Mouse (Mus musculus): ENCODE measurements at regions not wholly inside any gene's neighbourhood (a gene's known extent, or its start where the extent isn't known, plus 50 kb on each side); places are given as distances from the start of the nearest gene placed in this dataset.
A peak's percentile ranks its signal among the peaks of the same experiment; 100 is the strongest.

DNA sequence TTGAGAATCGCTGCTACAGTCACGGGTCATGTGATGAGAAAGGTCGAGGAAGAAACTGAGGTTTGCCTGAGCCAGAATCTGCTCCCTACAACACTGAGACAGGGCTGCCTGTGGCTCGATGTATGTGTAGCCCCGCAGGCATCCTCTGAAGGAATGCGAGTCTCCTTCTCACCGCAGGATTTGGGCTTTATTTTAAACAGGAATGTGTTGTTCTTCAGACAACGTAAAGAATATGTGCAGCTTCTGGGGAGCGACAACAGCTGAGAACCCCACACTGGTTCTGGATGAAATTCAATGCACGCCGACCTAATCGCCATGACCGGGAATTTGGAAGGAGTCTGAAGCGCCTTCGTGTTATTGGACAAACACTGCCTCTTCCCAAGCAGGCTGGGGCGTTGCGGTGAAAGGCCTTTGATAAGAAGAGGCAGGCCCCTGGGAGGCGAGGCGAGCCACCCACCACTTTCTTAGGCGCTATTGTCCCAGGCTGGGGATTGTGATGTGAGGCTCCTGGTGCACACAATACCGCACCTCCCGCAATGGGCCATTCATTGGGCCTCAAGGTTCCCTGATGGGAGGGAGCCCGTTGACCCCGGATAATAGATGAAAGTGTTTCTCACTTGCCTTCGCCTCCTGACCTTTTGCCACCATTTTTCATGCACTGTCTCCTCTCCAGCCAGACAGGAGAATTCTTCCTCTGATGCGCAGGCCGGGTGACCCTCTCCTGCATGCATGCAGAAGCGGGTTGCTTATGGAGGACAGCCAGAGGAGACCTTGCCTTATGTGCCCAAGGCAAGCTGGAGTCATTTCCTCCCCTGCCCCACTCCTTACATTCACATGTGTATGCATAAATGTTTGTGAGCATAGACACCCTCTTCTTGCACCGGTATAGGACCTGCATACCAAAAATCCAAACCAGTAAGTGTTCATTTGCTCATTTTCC, 247.6 kb downstream of the Mycn start:
- DNase-seq, result no peak

DNA sequence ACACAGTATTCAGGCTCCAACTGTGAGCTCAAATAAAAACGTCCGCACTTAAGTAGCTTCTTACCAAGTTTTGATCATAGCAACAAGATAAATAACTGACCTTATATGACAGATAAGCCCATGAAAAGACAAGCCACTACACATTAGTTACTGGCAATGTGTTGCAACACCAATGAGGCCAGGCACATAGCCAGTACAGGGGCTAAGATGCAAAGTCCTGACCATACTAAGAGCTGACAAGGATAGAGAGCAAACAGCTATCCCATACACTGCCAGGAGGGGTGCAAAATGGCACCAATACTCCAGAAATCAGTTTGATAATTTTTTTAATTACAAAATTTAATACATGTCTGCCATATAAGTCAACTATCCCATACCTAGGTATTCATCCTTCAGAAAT, 254.3 kb downstream of the Mycn start:
- DNase-seq, result no peak

DNA sequence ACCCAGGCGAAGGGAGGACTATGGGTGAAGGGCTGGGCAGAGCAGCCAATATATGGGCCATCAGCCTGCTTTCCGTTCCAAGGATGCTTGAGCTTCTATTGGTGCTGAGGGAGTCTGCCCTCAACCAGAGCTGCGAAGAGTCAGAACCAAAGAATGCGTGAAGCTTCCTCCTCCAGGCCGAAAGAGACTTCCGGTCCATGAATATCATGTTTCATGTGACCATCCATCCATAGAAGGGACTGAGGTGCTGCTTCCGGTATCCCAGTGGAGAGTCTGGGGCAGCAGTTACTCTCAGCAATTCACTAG, 256.5 kb downstream of the Mycn start:
- DNase-seq, result no peak

DNA sequence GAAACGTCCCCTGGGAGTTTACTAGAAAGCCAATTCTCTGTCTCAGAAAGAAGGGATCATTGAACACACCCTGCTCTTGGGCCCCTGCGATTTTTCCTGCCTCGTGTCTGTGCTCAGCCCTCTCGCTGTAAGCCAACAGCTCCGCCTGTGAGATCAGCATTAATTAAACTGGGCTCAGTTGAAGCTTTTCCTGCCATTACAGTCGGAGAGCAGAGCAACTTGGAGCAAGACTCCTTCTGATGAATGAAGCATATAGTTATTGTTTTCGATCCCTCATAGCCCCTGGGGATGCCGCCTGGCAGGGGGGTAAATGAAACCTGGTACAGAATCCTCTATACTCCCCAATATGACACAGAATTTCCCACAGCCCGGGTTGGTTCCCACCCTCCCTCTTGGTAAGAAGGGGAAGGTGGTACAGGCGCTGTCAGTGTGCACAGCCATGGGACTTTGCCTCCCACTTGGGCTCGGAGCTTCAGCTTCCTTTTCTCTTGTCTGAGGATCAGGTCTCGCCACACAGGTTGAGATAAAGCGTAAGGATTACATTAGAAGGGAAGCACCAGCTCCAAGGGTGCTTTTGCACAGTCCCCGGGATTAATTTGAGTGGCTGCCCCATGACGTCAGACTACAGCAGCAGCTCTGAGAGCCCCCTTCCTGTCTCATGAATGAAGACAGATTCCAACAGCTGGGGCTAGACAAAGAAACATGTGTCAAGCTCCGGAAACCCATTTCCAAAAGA, 257.1 kb downstream of the Mycn start:
- DNase-seq, result no peak

DNA sequence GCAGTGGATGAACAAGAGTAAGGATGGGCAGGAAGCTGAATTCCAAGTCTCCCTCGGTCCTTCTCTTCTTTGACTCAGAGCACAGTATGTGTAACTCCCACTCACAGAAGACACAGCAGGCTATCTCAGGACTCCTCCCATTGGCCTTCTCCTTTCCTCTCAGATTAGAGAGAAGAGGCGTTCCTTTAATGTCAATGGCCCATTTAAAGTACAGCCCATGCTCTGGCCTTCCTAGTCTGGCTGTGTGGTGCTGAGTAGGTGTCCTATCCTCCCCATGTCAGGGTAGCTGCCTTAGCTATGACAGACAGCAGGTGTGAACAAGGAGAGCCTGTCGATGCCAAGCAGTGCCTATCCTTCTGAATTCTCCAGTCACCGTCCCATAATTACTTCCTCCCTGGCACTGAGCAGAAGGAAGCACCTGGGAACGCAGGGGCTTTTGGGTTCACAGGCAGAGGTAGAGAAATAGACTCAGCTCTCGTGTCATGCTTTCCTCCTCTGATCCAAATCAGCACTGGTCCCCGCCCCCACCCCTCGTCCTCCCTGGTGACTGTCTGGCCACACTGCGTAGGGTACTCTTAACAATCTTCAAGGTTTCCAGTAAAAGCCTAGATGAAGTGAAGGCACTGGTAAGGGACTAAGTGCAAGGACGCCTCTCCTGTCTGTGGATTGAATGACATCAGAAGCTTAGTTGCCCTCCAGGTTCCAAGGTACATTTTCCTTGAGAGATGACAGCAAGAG, 257.8 kb downstream of the Mycn start:
- no peak for DNase-seq

DNA sequence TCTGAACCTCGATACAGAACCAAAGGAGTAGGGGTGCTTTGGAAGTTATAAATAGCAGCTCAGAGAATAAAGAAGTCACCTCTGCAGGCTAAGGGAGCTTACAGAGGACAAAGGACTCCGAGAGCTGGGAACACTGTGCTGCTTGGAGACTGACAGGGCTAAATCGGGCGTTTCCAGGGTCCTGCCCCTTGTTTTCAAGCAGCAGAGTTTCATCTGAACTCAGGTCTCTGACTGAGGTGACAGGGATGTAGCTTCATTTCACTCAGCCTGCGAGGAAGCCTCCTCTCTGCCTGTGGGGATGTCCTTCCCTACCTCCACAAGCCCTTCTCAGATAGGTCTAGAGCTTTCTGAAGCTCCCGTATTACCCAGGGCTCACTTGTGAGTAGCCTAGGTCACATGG, 260.6 kb downstream of the Mycn start:
- DNase-seq, result no peak

DNA sequence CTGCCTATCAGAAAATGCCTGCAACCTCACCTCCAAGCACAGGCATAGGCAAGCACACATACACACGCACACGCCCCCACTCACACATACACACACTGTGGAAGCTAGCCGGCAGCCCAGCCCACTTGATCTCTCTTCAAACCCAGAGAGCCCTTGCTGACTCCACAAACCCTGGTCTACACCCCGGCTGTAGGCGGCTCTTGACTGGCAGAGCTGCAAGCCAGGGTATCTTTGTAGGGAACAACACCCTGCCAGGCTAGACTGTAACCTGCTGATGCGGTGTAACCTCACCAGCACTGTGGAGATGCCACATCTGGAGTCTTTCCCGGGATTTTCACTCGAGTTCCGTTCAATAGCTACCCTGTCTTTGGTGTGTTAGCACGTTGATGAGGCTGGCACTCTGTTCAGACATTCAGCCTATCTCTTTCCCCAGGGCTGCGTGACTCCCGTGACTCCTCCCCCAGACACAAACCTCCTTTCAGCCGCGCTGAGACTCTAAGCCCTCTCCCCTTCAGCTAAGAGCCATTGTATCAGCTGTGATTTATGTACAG, 261.3 kb downstream of the Mycn start:
- DNase-seq, result peak; percentile 8 to 55

DNA sequence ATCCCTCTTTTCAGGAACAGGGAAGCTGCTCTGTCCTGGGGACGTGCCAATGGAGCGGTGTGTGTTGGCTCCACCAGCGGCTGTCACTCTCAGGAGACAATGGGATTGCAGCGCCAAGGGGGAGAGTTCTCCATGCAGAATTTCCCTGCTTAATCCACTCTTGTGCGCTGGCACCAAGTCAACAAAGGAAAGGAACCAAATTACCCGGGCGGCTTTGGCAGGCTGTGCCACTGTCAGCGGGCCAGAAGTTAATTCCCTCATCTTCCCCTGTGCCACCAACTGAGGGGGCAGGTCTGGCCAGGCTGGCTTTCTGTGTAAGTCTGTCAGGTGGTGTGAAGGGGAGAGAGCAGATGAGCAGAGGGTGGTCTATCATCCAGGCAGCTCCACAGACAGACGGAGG, 265.0 kb downstream of the Mycn start:
- peak; percentile 46 to 61 for DNase-seq

DNA sequence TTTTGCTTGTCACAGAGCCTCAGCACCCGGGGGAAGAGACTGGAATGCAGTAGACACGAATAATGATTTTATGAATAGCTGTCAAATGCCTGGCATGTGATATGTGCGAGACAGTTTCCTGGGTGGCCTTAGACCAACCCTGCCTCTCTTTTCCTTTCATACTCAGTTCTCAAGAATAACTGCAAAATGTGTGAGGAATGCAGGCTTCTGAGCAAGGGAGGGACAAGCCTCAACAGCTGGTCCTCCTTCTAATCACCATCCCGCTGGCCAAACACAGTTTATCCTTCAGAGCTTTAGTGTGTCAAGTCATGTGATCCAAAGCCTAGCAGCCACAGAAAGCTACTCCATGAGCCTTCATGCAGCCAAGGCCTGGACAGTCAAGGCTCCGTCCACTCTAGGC, 271.8 kb downstream of the Mycn start:
- peak; percentile 55 to 79 for DNase-seq

DNA sequence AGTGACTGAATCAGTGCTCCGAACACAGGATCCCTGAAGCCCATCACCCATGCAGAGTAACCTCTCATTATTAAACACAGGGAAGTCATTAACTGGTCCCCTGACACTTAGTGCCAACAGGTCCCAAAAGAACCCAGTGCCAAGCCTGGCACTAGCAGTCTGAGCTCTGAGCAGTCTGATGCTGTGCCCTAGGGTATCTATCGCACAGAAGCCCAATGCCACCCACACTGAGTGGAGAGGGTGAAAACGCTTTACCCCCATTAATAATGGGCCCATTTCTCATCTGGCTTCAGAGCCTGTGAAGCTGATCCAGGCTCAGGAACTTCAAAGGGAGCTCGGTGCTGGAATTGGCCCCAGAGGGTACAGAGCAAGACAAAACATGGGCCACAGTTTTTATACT, 272.8 kb downstream of the Mycn start:
- DNase-seq, result no peak

DNA sequence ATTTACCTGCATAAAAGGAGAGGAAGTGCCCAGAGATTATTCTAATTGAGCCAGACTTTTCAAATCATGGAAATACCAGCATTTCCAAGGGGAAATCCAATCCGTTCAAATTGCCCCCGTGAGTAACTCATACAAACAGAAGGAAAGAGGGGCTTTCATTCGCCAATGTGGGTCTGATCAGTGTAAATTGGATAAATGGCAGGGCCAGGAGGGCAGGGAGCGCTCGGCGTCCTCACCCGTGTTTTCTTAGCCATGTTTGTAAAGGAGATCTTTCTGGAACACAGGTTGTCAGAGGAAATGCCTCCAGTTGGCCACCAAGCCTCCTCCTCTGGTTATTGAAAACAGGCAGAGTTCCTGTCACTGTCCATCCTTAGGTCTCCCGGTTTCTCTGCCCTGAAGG, 286.1 kb downstream of the Mycn start:
- no peak for DNase-seq

DNA sequence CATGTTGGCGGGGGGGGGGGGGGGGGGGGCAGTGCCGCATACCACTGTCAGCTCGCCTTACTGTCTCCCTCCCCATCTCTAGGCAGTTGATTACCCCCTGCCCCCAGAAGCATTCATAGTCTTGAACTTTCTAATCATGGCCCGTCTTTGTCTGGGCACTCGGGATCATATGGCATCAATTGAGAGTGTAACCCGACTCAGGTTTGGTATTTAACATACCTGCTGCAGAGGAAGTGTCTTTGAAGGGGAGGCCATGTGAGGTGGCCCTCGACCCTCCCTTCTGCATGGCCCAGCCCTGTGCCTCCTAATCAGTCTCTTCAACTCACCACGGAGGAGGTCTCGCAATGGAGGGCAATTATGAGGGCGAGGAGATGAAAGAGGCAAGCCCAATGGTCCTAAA, 286.5 kb downstream of the Mycn start:
- no peak for DNase-seq

DNA sequence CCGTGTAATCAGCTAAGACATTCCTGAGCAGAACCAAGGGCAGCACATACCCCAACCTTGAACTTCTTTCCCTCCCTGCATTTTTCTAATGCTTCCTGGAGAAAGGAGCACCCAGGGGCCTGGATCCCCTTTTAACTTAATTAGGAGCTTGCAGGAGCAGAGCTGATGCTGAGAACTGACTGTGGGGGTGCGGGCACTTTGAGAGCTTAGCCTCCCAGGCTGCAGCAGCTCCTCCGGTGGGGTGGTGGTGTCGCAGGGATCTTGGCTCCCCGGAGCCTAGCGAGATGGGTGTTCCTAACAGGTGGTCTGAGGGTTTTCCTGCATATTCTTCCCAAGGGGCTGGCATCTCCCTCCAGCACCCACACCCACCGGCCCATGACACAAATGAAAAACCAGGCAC, 289.4 kb downstream of the Mycn start:
- DNase-seq, result no peak

DNA sequence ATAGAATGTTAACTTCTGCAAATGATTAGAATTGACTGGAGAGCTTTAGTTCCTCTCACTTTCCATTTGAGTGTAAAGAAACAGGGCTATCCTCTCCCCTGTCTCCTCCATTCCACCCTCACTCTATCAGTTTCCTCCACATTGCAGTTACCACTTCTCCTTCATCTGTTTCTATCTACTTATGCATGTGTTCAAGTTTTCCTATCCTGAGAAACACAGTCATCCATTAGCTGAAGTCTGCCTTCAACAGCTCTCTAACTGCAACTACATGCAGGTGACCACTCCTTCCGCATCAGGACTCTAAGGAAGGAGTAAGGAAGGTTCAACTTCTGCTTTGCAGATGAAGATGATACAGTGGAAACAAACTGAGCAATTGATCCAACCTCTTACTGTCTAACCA, 291.4 kb downstream of the Mycn start:
- no peak for DNase-seq

DNA sequence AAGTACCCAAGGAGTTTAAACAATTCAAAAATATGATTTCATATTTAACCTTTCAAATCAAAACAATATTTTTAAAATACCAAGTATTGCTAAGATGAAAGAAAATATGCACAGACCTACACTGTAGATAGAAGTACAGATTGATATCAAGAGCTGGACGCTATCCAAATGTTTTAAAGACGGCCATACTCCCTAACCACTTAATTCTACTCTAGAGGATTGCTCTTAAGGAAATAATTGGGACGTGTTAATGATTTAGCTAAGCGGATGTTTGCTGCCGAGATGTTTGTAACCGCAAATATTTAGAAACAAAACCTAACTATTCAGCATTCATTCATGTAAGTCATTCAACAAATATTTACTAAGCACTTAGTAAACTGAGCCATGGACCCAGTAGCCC, 294.2 kb downstream of the Mycn start:
- DNase-seq, result no peak

DNA sequence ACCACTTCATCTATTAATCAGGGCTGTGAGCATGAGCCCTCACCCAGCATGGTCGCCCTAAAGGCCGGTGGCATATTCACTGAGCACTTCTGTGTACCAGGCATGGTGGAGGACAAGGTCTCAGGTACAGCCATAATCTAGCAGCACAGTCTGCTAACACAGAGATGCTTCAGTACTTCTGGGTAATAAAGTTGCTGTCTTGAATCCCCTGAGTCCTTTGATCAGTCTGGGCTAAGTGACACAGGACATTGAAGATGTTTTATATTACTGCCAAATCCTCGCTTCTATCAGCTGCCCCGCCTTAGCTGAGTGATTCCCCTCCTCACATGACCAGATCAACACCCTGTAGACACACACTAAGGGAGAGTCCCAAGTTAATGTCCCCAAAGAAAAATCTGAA, 296.5 kb downstream of the Mycn start:
- DNase-seq, result no peak

DNA sequence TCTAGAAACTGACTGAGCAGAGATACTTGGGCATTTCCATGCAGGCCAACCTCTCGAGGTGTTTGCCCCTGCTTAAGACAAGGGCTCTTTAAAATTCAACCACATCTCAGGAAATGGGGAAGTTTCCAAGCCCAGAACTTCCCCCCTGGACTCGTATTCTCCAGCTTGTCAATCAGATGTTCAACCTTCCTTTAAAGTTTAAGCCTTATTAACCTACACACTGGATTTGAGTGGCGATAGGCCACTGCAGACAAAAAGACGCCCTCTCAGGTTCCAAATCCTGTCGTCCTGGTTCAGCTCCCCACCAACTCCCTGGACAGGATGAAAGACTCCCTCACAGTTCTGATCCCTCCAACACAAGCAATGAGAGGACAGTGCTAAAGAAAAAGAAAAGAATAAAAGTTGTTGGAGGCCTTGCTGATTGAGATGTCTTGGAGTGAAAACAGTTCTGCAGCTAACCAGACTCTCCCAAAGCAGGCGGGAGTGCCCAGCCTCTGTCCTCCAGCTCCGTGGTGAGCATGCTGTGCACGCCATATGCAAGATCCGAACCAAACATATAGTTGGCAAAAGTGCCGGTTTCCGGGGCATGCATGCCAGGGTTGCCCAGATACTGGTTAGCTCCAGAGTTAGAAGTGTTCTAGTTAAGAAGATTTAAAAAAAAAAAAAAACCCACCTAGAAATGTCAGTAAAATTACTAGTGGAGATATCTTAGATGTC, 298.3 kb downstream of the Mycn start:
- no peak for DNase-seq

DNA sequence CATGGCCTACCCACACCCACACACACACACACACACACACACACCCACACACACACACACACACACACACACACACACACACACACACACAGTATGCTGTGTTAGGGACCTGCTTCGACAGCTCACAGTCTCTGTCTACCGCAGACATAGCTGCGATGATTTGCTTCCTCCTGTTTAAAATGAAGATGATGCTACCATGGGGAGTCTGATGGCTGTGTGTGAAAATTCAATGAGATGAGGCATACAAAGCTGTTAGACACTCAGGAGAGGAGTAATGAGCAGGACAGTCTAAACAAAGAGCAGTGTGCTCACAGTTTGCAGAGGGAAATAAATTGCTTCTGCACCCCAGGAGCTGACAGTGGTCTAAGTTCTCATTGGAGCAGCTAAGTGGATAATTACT, 306.4 kb downstream of the Mycn start:
- DNase-seq, result no peak

DNA sequence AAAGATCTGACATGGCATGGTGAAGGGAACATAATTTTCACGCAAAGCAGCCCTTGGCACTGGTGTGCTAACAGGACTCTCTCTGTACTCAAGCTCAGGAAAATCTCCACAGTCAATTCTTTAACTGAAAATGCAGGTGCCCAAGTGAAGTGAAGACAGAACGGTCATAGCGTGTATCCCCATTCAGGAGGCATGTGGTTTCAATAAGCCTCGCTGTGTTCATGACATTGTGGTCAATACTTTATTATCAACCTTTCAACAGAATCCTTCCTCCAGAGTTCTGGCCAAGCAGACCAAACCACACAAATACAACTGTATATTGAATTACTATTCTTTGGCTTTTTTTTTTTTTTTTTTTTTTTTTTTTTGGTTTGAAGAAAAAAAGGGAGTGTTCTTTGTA, 314.1 kb downstream of the Mycn start:
- no peak for DNase-seq

DNA sequence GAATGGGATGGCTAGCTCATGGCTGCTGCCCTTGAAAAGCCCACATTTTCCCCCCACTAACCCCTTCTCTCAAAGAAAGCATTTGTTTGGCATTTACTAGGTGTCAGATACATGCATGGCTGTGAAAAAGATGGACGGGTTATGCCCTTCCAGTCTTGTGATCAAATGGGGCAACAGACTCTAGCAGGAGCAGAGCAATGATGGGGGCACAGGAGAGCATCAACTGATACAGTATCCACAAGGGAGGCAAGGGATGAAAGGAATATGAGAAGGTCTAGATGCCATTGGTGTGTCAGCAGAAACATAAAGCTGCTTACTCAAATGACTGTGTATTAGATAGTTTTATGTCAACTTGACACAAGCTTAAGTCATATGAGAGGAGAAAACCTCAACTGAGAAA, 315.9 kb downstream of the Mycn start:
- DNase-seq, result no peak

DNA sequence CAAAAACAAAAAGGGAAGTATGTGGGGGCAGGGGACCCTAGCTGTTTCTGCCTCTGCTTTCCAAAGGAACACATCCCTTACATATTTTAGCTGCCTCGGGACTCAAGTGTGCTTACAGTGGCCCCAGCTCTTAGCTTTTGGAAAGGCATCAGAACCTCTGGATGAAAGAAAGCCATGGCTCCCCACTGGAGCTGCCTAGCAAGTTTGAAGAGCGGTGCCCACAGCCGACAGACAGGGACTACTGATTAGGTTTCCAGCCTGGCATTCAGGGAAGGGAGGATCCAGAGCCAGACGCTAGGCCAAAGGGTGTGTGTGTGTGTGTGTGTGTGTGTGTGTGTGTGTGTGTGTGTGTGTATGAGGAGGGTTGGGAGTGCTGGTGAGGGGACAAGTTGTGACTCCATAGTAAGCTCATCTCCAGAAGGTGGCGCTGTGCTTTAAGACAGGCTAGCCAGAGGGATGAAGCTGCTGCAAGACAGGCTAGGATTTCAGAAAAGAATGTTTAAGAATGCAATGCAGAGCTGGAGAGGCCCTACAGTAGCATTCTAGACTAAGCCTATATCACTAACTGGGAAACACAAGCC, 318.9 kb downstream of the Mycn start:
- DNase-seq, result peak; percentile 75 to 86

DNA sequence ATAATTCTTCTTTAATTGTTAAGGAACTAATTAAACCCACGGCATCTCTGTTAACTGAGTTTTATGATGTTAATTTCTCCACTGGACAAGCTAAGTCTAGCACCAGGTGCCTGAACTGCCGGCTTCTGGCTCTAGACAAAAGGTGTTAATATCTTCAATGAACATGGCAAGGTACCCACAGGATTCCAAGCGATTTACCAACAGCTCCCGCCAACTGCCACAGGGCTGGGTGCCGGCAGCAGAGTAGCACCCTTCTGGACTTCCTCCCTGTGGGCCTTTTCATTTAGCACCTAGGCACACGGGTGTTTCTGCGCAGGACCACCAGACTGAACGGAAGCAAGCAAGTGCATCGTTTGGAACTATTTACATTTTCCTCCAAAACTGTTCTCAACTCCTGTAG, 320.2 kb downstream of the Mycn start:
- DNase-seq, result no peak

DNA sequence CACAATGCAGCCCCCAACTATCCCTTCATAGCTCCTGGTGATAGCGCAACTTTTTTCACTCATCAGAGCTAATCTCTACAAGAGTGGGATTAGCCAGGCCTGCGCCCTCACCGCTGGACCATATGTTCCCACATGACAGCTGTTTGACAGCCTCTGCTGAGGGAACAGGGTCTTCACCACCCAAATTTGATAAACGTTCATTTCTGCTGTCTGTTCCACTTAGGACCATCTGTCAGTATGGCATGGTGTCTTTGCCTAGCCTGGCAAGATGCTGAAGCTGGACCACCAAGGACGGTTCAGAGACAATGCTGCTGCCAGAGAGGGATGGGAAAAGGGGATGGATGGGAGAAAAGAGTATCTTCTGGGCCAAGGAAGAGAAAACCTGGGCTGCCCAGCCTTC, 321.4 kb downstream of the Mycn start:
- DNase-seq, result no peak
